Mouse (Mus musculus): ENCODE results near the gene Dhrs7b.

DNA sequence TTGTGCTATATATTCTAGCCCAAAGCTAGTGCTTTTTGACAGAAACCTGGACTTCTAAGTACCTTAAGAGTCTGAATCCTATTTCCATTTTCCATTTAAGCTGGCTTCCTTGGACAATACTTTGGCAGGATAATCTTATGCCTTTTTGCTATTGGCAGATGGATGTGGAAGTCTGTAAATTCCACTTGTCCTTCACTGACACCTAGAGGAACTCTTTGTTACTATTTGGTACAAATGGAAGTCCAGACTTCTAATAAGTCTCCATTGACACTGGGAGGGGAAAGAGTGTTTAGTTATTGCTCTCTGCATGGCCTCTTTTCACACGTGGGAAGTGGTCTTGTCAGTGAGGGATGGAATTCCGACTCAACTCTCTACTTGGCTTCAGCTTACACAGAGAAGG lies 1.5 kb upstream of the Dhrs7b start:
- TF ChIP-seq CTCF (IDR thresholded peaks at IDR 0.05; ENCODE audit: extremely low read depth, insufficient read depth, insufficient read length, insufficient replicate concordance) (no peak), POLR2A (IDR thresholded peaks at IDR 0.05; ENCODE audit: low read depth, low read length) (no peak)
